Mouse (Mus musculus): Measurements from ENCODE around the gene Matn3. TPM values are rescaled to one million over a fixed set of nuclear protein-coding genes. Genes with fewer than 3 reads are reported as not detected.

Matn3 gene
- polyA plus RNA-seq, 1 experiment from 2014 or later: 7.8 TPM

GRCm38 (mm10) chr12:8998318-8998717 is 50.6 kb downstream of the Matn3 start:
- Histone ChIP-seq H3K27ac (no peak overlapping the region), H3K27me3 (no peaks in the 10 kb centered on the region), H3K4me2 (no peak overlapping the region), H3K36me3 (peaks cover 16% of the 10 kb centered on the region; the same call in 1 of the 2 replicates), H3K4me1 (no peaks in the 10 kb centered on the region), H3K9me3 (no peaks in the 10 kb centered on the region), H3K4me3 (no peak overlapping the region), H3K9ac (no peak overlapping the region)
- no peak for ATAC-seq (ENCODE audit: insufficient number of reproducible peaks, insufficient read depth, low FRiP score, low TSS enrichment, low read depth)
- WGBS: 89% methylated on average over 4 of the region's 4 CpGs

GRCm38 (mm10) chr12:9002038-9002648 is 54.4 kb downstream of the Matn3 start:
- Histone ChIP-seq H3K4me1 (no peaks in the 10 kb centered on the region), H3K4me3 (no peak overlapping the region), H3K4me2 (no peak overlapping the region; the same call in 1 of the 2 replicates), H3K36me3 (peaks cover 12% of the 10 kb centered on the region; the same call in 1 of the 2 replicates), H3K9ac (no peak overlapping the region), H3K27ac (no peak overlapping the region), H3K9me3 (no peaks in the 10 kb centered on the region), H3K27me3 (no peaks in the 10 kb centered on the region)
- WGBS: 9% methylated on average over 5 of the region's 5 CpGs
- ATAC-seq (ENCODE audit: insufficient number of reproducible peaks, insufficient read depth, low FRiP score, low TSS enrichment, low read depth): no peak

- H3K9ac ChIP-seq: no peak overlapping the region
- 65% methylated on average over 4 of the region's 4 CpGs for WGBS
- H3K27ac ChIP-seq: no peak overlapping the region
- no peaks in the 10 kb centered on the region for H3K9me3 ChIP-seq
- H3K4me1 ChIP-seq: no peaks in the 10 kb centered on the region
- no peaks in the 10 kb centered on the region for H3K27me3 ChIP-seq
- H3K36me3 ChIP-seq: no peaks in the 10 kb centered on the region; the same call in 1 of the 2 replicates
- H3K4me2 ChIP-seq: no peak overlapping the region
- no peak for ATAC-seq (ENCODE audit: insufficient number of reproducible peaks, insufficient read depth, low FRiP score, low TSS enrichment, low read depth)
- no peak overlapping the region for H3K4me3 ChIP-seq
Measured at GRCm38 (mm10) chr12:9007146-9007545, 59.4 kb downstream of the Matn3 start.

- WGBS: 93% methylated on average over 6 of the region's 6 CpGs
- Histone ChIP-seq H3K36me3 (peaks cover 5% of the 10 kb centered on the region), H3K27me3 (no peaks in the 10 kb centered on the region), H3K9me3 (no peaks in the 10 kb centered on the region), H3K9ac (no peak overlapping the region), H3K4me2 (no peak overlapping the region), H3K4me3 (no peak overlapping the region), H3K4me1 (no peaks in the 10 kb centered on the region), H3K27ac (no peak overlapping the region)
- no peak for ATAC-seq (ENCODE audit: insufficient number of reproducible peaks, insufficient read depth, low FRiP score, low TSS enrichment, low read depth)
Measured at GRCm38 (mm10) chr12:9007811-9008210, 60.1 kb downstream of the Matn3 start.

- WGBS: 60% methylated on average over 4 of the region's 4 CpGs
- ATAC-seq (ENCODE audit: insufficient number of reproducible peaks, insufficient read depth, low FRiP score, low TSS enrichment, low read depth): no peak
- H3K27ac ChIP-seq: no peak overlapping the region
- no peaks in the 10 kb centered on the region for H3K27me3 ChIP-seq
- no peak overlapping the region for H3K4me3 ChIP-seq
- H3K36me3 ChIP-seq: peaks cover 8% of the 10 kb centered on the region
- no peaks in the 10 kb centered on the region for H3K4me1 ChIP-seq
- H3K9me3 ChIP-seq: no peaks in the 10 kb centered on the region
- no peak overlapping the region for H3K4me2 ChIP-seq
- H3K9ac ChIP-seq: no peak overlapping the region
Measured at GRCm38 (mm10) chr12:9010311-9010710, 62.6 kb downstream of the Matn3 start.

- WGBS: 92% methylated on average over 9 of the region's 9 CpGs
- Histone ChIP-seq H3K27ac (no peak overlapping the region), H3K4me2 (no peak overlapping the region), H3K27me3 (no peaks in the 10 kb centered on the region), H3K4me1 (no peaks in the 10 kb centered on the region), H3K9ac (no peak overlapping the region), H3K4me3 (no peak overlapping the region), H3K36me3 (peaks cover 28% of the 10 kb centered on the region), H3K9me3 (no peaks in the 10 kb centered on the region)
- ATAC-seq (ENCODE audit: insufficient number of reproducible peaks, insufficient read depth, low FRiP score, low TSS enrichment, low read depth): no peak
Measured at GRCm38 (mm10) chr12:9016376-9016775, 68.6 kb downstream of the Matn3 start.

GRCm38 (mm10) chr12:9020431-9020830 is 72.7 kb downstream of the Matn3 start:
- Histone ChIP-seq H3K9ac (no peak overlapping the region), H3K36me3 (peaks cover 20% of the 10 kb centered on the region; the same call in 1 of the 2 replicates), H3K4me3 (no peak overlapping the region), H3K4me2 (no peak overlapping the region), H3K27me3 (no peaks in the 10 kb centered on the region), H3K4me1 (no peaks in the 10 kb centered on the region), H3K27ac (no peak overlapping the region), H3K9me3 (no peaks in the 10 kb centered on the region)
- no peak for ATAC-seq (ENCODE audit: insufficient number of reproducible peaks, insufficient read depth, low FRiP score, low TSS enrichment, low read depth)
- 92% methylated on average over 8 of the region's 8 CpGs for WGBS

- no peak overlapping the region for H3K4me3 ChIP-seq
- H3K9ac ChIP-seq: no peak overlapping the region
- no peak overlapping the region for H3K4me2 ChIP-seq
- ATAC-seq (ENCODE audit: insufficient number of reproducible peaks, insufficient read depth, low FRiP score, low TSS enrichment, low read depth): no peak
- H3K4me1 ChIP-seq: no peaks in the 10 kb centered on the region
- no peaks in the 10 kb centered on the region for H3K27me3 ChIP-seq
- no peak overlapping the region for H3K27ac ChIP-seq
- H3K9me3 ChIP-seq: no peaks in the 10 kb centered on the region
- peaks cover 20% of the 10 kb centered on the region; the same call in 1 of the 2 replicates for H3K36me3 ChIP-seq
- WGBS: 44% methylated on average over 3 of the region's 3 CpGs
Measured at GRCm38 (mm10) chr12:9020986-9021385, 73.3 kb downstream of the Matn3 start.

Other genes starting within 250 kb of the Matn3 start
- gene Sdc1, start 176.6 kb upstream of the Matn3 start, polyA plus RNA-seq (2015; fragmentation: Nextera tagmentation; extraction: Ambion mirVana): 208 TPM in 2 replicates
- 384 and 457 TPM in 2 replicates for gene Laptm4a, start 26.3 kb upstream of the Matn3 start, polyA plus RNA-seq (2015; fragmentation: Nextera tagmentation; extraction: Ambion mirVana)
- 22.6 and 26.5 TPM in 2 replicates for gene Wdr35, start 26.0 kb downstream of the Matn3 start, polyA plus RNA-seq (2015; fragmentation: Nextera tagmentation; extraction: Ambion mirVana)
- gene Ttc32, start 82.1 kb downstream of the Matn3 start, polyA plus RNA-seq (2015; fragmentation: Nextera tagmentation; extraction: Ambion mirVana): 20.6 and 21.6 TPM in 2 replicates

All from embryonic facial prominence, embryonic 13.5 days (tissue).